Mouse (Mus musculus): ENCODE results near the gene Rbx1.

Gene Rbx1

DNA sequence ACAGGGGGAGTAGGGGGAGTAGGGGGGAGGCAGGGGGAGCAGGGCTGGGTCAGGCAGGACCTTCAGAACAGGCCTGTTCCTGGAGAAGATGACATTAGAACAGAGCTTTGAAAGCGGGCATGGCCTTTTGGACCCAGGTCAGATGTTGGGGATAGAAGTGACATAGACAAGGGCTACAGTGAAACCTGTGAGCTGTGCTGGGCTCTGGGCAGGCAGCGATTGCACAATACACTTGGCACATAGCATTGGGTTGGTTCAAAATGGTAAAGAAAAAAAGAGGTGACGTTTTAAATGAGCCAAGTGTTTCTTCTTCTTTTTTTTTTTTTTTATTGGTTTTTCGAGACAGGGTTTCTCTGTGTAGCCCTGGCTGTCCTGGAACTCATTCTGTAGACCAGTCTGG is 19.4 kb downstream of the Rbx1 start:
- no peak for DNase-seq

DNA sequence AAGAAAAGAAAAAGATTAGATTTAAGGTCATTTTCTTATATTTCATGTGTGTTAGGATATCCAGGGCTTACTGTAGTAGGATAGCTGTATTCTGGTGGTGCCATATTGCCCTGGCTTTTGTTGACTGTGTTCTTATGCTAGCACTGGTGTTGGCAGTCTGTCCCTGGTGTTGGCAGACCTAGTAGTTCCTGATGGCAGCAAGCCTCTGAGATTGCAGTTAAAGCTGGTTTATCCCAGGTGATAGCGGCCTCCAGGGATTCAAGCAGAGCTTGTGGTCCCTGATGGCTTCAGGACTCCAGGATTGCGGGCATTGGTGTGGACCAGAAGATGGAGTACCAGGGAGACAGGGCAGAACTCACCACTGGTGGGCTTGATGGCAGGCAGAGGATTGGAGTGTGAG is 37.4 kb downstream of the Rbx1 start:
- DNase-seq = no peak

DNA sequence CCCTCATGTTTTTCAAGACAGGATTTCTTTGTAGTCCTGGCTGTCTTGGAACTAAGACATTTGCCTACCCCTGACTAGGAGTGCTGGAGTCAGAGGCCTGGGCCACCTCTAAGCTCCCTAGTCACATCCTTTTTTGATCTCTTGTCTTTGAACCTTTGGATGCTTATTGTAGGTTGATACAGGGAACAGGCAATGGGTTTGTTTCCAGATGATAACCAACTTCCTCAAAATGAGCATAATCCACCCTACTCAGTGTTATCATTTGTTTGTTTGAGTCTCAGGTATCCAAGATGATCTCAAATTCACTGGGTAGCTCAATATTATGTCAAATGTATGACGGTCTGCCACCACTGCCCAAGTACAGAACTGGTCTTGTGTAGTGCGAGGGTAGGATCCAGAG is 37.9 kb downstream of the Rbx1 start:
- DNase-seq = no peak

DNA sequence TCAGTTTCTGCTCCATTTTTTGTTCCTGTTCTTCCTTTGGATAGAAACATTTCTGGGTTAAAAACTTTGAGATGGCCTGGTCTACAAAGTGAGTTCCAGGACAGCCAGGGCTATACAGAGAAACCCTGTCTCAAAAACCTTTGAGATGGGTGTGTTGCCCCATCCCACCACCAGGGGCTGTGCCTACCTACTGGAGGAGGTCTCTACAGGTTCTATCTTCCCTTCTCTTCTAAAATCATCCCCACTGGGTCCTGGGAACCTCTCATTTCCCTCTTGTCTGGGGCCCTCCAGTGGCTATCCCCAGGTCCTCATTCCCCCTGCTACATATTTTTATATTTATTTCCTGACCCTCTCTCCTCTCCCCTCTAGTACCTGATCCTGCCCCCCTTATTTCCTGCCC is 41.1 kb downstream of the Rbx1 start:
- DNase-seq = peak; percentile 69

DNA sequence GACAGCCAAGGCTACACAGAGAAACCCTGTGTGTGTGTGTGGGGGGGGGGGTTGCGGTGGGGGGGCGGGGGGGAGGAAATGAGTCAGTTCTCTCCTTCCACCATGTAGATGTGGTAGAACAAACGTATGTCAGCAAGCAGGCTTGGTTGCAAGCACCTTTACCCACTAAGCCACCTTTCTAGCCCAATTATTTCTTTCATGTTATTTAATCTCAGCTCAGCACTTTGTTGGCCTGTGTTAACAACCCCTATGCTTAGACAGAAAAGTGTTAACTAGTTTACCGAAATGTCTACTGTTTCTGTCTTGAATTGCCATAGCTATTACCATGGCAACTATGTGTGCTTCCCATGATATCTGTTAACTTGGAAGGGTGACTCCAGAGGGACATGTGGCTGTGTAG is 44.5 kb downstream of the Rbx1 start:
- no peak for DNase-seq

DNA sequence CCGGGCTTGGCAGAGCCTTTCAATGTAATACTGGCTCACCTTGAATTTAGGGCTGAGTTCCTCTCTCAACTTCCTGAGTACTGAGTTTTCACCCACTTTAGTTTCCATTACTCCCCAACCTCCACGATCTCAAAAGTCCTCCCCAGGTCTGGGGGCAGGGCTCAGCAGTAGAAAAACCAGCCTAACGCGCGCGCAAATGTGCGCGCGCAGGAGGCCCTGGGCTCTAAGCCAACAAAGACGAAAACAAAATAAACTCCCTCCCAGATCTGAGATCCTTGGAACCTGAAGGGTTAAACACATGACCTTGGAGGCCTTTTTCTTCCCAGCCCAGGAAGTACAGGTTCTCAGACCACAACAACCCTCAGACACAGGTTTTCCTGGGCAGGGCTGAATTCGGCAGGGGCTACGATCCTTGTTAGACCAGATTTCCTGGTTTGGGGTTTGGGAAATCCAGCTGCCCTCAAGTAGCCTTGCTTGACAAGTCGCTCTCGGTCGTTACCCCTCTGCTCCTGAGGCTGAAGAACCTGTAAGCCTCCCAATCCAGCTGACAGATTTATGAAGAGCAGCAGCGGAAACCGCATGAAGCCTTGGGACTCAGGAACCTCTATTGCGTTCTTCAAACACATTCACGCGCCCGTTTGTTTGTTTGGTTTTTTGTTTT is 45.6 kb downstream of the Rbx1 start:
- DNase-seq = no peak

DNA sequence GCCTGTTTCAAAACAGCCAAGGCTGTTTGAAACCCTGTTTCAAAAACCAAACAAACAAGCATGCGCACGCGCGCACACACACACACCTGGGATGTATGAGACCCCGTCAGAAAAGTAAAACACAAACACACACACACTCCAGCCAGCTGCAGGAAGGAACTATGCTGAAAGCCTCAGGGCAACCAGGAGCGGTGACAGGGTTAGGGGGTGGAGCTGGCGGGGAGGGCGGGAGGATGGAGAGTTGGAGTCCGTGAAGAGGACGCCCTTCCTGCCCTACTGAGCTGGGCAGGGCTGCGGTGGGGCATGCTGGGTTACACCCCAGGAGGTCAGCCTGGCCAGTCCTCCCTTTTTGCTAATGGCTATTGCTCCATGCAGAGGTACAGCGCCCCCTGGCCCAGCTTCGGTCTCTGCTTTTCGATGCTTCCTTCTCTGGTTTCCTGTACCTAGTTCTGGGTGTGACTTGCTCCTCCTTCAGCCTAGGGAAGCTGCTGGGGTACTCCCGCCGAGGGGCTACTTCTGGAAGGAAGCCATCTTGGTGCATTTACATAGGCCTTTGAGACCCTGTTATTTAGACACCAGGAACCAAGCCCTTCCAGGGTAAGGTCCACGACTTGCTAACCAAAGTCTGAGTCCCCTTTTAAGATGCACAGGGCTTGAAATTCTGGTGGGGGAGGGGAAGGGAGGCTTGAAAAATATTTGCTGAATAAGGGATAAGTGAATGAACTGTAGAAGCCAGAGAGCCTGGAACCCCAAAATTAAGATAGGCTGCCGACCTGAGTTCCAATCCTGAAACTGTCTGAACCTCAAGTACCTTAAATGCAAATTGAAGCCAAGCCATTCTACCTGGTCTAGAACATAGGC is 48.2 kb downstream of the Rbx1 start:
- peak; percentile 87 for DNase-seq

DNA sequence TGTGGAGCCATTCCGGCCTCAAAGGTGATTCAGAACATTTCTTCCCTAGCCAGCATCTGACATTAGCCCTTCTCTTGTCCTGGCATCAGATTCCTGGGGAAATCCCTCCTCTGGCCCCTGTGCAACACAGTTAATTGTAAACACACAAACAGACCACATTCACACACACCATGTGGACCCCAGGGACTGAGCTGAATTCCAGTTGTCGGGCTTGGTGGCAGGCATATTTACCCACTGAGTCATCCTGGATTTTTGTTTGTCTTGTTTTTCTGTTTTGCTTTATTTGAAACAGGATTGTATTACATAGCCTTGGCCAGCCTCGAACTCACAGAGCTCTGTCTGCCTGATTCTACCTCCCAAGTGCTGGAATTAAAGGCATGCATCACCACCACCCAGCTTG is 49.1 kb downstream of the Rbx1 start:
- DNase-seq = no peak

DNA sequence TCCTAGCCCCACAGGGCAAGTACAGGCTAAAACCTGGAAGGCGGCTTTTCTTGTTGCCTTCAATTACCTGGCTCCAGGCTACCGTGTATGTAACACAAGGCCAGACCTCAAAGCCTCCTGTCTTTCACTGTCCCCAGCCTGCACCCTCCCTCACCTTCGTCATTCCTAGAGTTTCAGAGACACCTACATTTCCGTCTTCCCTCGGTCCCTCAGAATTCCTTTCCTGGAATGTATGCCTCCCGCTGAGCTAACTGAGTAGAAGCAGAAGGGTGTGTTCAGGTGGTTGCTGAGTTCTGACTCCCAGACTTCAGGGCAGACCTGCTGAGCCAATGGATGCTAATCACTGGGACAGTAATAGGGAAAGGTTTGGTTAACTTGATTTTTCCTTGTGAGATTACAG is 51.9 kb downstream of the Rbx1 start:
- no peak for DNase-seq

DNA sequence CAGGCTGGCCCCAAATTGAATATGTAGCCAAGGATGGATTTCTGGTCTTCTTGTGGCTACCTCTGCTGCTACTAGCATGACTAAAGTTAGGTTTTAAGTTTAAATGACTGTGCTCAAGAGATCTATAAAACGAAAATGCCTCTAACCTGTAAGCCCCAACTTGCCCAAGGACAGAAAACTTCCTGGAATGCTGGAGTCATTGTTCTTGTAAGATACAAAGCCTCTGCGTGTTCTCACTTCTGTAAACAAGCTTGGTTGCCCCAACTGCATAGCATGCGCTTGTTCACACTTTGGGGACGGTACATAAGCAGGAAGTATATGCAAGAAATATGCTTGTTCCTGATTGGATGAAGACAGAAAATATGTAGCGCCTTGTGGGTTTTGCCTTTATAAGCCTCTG is 52.7 kb downstream of the Rbx1 start:
- no peak for DNase-seq

DNA sequence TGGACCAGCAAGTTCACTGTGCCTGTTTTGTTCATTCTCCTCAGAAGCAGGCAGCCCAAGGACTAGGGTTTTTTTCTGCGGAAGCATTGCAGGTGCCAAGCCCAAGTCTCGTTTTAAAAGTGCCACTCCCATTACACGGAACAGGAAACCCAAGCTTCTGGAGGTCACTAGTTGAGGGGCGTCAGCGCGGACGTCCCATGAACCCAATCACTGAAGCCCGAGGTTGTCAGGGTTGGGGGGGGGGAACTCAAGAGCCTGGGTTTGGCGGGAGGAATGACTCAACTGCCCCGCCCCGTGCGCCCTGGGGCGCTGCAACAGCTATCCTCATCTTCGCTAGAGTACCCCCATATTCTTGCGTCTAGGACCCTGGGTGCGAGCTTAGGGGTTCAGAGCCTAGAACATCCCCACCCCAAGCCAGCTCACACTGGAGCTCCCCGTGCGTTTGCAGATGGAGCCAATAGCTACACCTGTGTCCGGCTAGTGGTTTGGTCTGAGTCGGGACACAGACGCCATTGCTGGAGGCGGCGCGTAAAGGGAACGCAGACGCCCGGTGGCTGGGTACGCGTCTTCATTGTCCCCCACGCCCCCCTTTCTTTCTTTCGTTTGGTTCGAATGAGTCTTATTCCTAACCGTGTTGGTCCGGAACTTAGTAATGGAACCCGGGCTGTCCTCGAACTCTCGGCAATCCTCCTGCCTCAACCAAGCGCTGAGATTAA is 56.1 kb downstream of the Rbx1 start:
- peak; percentile 79 for DNase-seq

DNA sequence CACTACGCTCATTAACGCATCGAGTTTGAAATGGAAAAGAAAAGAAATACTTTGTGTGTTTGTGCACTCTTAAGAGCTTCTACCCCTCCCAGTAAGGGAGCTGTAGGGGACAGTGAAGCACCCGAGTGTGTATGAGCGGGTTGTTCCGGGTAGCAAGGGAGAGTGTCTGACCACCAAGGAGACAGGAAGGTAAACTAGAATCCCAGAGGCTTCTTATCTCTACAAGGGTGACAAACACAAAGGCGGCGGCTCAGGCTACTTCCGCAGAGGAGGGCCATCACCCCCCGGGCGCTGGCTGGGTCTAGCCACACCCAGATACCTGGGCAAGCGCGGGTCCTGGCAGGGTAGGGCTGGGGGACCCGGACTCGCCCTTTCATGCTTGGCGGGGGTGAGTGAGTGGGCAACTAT is 56.7 kb downstream of the Rbx1 start:
- peak; percentile 84 for DNase-seq

DNA sequence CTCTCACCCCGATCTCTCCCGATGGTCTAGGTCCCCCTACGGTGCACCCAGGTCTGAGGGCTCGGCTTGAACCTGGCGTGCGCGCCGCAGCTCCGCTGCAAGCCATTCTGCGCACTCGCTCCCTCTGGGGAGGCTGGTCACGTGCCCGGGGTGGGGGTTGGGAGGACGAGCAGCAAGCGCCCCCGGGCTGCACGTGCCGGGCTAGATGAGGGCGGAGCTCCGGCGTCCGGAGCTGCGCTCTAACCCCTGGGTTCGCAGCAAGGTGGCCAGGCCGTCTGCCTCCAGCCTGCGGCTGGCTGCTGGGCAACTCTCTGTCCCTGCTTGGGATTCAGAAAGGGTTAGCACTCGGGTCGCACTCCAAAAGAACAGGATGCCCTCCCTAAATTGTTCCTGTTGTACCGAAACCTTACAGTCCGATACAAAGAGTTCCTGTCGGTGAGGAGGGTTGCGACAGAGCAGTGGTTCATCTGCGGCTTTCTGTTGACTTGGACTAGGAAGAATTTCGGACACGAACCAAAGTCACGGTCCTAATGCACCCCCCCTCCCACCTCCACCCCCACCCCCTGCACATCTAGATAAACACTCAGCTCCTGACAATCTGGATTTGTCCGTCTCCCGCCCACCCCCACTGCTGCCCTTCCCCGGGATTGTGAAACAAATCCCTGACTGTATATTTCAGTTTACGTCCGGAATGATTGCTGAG is 57.2 kb downstream of the Rbx1 start:
- peak; percentile 94 for DNase-seq

DNA sequence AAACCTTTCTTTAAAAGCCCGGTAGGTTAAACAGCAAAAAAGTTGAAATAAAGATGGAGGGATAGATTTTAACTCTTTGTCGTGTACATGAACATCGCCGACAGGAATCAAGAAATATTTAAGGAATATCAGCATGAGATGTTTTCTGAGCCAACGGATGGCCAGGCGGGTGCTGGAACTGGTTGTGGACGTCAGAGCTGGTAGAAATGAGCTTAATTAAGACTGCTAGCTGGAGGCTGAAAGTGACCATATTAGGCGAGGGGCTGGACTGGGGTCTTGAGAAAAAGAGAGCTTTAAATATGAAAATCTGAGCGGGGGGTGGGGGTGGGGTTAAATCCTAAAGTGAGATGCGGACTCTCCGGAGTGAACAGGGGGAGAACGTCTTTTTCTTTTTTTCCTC is 57.8 kb downstream of the Rbx1 start:
- DNase-seq = no peak

Measured in liver (tissue).